Mouse (Mus musculus): Measurements from ENCODE around the gene Trhr2.

- TF ChIP-seq POLR2A (IDR thresholded peaks at IDR 0.05; ENCODE audit: borderline replicate concordance, insufficient read depth, low read length): no peak
- TF ChIP-seq CTCF (IDR thresholded peaks at IDR 0.05; ENCODE audit: borderline replicate concordance, insufficient read depth, low read depth, low read length): no peak
Measured at GRCm38 (mm10) chr8:122316402-122316801, 44.1 kb downstream of the Trhr2 start.

Data from cerebellum, adult 2 months (tissue).